8 mouse cellular contexts compared by ENCODE assay signal in the genomic region with DNA sequence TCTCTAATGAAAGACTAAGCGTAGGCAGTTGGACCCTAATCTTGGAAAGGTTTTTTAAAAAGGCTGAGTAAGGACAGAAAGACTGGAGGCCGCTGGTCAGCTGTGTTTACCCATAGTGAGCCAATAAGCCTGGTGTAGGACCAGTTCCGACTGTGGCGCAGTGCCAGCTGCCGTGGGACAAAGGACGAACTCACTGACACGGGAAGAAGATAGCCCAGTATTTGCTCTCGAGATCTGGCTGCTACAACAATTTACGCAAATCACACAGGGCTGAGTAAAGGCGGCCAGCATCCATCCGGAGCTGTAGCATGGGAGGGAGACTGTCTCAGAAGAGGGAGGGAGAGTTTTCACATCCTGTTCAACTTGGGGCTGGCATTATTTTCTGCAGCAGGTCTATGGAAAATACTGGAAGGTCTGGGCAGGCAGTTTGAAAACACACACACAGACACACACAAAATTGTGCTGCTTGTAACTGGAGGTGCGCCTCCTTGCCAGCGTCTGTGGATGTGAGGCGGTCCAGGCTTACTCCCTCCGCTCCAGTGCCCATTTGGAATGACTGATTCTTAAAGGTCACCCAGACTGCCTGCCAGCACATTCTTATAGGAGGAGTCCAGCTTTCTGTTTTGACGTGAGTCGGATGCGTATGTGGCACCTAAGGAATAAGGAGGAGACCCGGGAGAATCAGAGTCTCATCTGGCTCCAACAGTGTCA.
A peak's percentile ranks its signal among the peaks of the same experiment; 100 is the strongest.
DNase-seq lines count a peak whose midpoint lies in the region; ATAC-seq lines count a peak whose summit lies in the region.

No protein-coding gene starts in this region.

- no peak overlapping the region for H3K4me3 ChIP-seq in forebrain, embryonic 16.5 days (replicated peaks; ENCODE audit: low read length)
- H3K4me3 ChIP-seq in hindbrain, embryonic 16.5 days (ENCODE audit: low read length) = no peak overlapping the region
- H3K4me3 ChIP-seq in neural tube, embryonic 14.5 days (ENCODE audit: low read depth, low read length) = no peak overlapping the region

- no peak overlapping the region for H3K27ac ChIP-seq in forebrain, embryonic 16.5 days (ENCODE audit: low read length)
- H3K27ac ChIP-seq in hindbrain, embryonic 16.5 days (ENCODE audit: low read depth, low read length) = no peak overlapping the region
- no peak overlapping the region for H3K27ac ChIP-seq in neural tube, embryonic 14.5 days (ENCODE audit: low read depth, low read length)

- peak; percentile 70 for ATAC-seq in forebrain, embryonic 16.5 days
- ATAC-seq in hindbrain, embryonic 16.5 days = peak; percentile 63
- peak; percentile 44; the same call in 1 of the 2 replicates for ATAC-seq in neural tube, embryonic 14.5 days (ENCODE audit: low read depth)
- ATAC-seq in megakaryocyte progenitor cell, adult 5-6 weeks (replicated peaks; ENCODE audit: poor library complexity) = no peak

- no peaks in the 10 kb centered on the region for H3K27me3 ChIP-seq in forebrain, embryonic 16.5 days (replicated peaks; ENCODE audit: control insufficient read depth, insufficient read depth, low read length)
- no peaks in the 10 kb centered on the region for H3K27me3 ChIP-seq in hindbrain, embryonic 16.5 days (replicated peaks; ENCODE audit: control insufficient read depth, insufficient read depth, low read length)
- H3K27me3 ChIP-seq in neural tube, embryonic 14.5 days (ENCODE audit: control insufficient read depth, insufficient read depth, low read length) = no peaks in the 10 kb centered on the region

- DNase-seq in testis, postnatal 10 days (ENCODE audit: low spot score) = peak; percentile 73
- no peak for DNase-seq in testis, postnatal 14 days (ENCODE audit: low spot score)
- DNase-seq in left cerebral cortex, postnatal 10 days (ENCODE audit: extremely low spot score in 1 of 2, low spot score in 2 of 2) = peak; percentile 38 to 82
- DNase-seq in thymus, postnatal 10 days (ENCODE audit: low spot score in 2 of 2) = no peak

- H3K4me2 ChIP-seq in forebrain, embryonic 16.5 days (ENCODE audit: low read length) = 0 out of 2 replicates have a peak overlapping the region, but pooled peaks have one; percentile 6
- H3K4me2 ChIP-seq in hindbrain, embryonic 16.5 days (ENCODE audit: low read length) = peak overlapping the region; percentile 25
- H3K4me2 ChIP-seq in neural tube, embryonic 14.5 days (ENCODE audit: low read depth, low read length) = no peak overlapping the region

- no peaks in the 10 kb centered on the region for H3K9me3 ChIP-seq in forebrain, embryonic 16.5 days (ENCODE audit: control insufficient read depth, low read length)
- H3K9me3 ChIP-seq in hindbrain, embryonic 16.5 days (ENCODE audit: control insufficient read depth, low read length) = no peaks in the 10 kb centered on the region
- no peaks in the 10 kb centered on the region for H3K9me3 ChIP-seq in neural tube, embryonic 14.5 days (ENCODE audit: control insufficient read depth, low read length)

- intact Hi-C loops in left cerebral cortex, postnatal 10 days (cut with DNase I) = no loop called here

- no peaks in the 10 kb centered on the region for H3K36me3 ChIP-seq in forebrain, embryonic 16.5 days (ENCODE audit: control insufficient read depth, insufficient read depth)
- no peaks in the 10 kb centered on the region for H3K36me3 ChIP-seq in hindbrain, embryonic 16.5 days (ENCODE audit: control insufficient read depth, insufficient read depth, low read length)
- no peaks in the 10 kb centered on the region for H3K36me3 ChIP-seq in neural tube, embryonic 14.5 days (ENCODE audit: control insufficient read depth, insufficient read depth, low read length)

- H3K4me1 ChIP-seq in forebrain, embryonic 16.5 days (replicated peaks; ENCODE audit: control insufficient read depth, insufficient read depth, low read length) = peaks cover 6% of the 10 kb centered on the region
- H3K4me1 ChIP-seq in hindbrain, embryonic 16.5 days (ENCODE audit: control insufficient read depth, insufficient read depth, low read depth, low read length) = peaks cover 6% of the 10 kb centered on the region; the same call in 1 of the 2 replicates
- H3K4me1 ChIP-seq in neural tube, embryonic 14.5 days (ENCODE audit: control insufficient read depth, insufficient read depth, low read length) = no peaks in the 10 kb centered on the region

- no peak overlapping the region for H3K9ac ChIP-seq in forebrain, embryonic 16.5 days (replicated peaks; ENCODE audit: low read depth, low read length)
- no peak overlapping the region for H3K9ac ChIP-seq in hindbrain, embryonic 16.5 days (ENCODE audit: low read depth, low read length)
- H3K9ac ChIP-seq in neural tube, embryonic 14.5 days (replicated peaks; ENCODE audit: low read depth, low read length) = no peak overlapping the region

- WGBS in forebrain, embryonic 16.5 days = 44% methylated on average over 19 of the region's 19 CpGs
- WGBS in hindbrain, embryonic 16.5 days = 51% methylated on average over 19 of the region's 19 CpGs
- WGBS in neural tube, embryonic 14.5 days = 62% methylated on average over 19 of the region's 19 CpGs

Comparison
In these comparisons a context has a peak if more than half of its experiments do, and no peak if none do; other contexts are left out.
1. DNase-seq: peak in testis, postnatal 10 days (single experiment) and left cerebral cortex, postnatal 10 days (2 of 2); none in testis, postnatal 14 days (single experiment) and thymus, postnatal 10 days (0 of 2).